Mouse (Mus musculus): ENCODE results near the gene BC025920. TPM values are rescaled to one million over a fixed set of nuclear protein-coding genes. Genes with fewer than 3 reads are reported as not detected.

BC025920 gene
- total and polyA plus RNA-seq, 3 experiments = 1.4 to 2.3 (median 1.6) TPM

- no peak overlapping the region for H3K9ac ChIP-seq (ENCODE audit: insufficient read depth, low read depth)
- dilution Hi-C loops (cut with MboI; ENCODE audit: extremely low pct_ligation_motif_present, extremely low pct_unique_long_range_greater_than_20kb, low sequenced_read_pairs) = no loop called here
- in situ Hi-C loops (cut with MboI; ENCODE audit: low pct_ligation_motif_present, low pct_unique_long_range_greater_than_20kb, low sequenced_read_pairs) = no loop called here
- DNase-seq (ENCODE audit: extremely low read depth) = no peak
- H3K4me2 ChIP-seq (ENCODE audit: insufficient read depth, low read depth, poor library complexity, severe bottlenecking) = no peak overlapping the region
- no peak overlapping the region for H3K4me3 ChIP-seq (replicated peaks in 1 of 3; ENCODE audit: low read depth in 2 of 3, low read length in 2 of 3, poor library complexity in 1 of 3)
- TF ChIP-seq MYC (IDR thresholded peaks at IDR 0.05; ENCODE audit: low read depth, low read length) = no peak
- TF ChIP-seq JUND (conservative IDR thresholded peaks at IDR 0.05; ENCODE audit: low read depth, low read length) = no peak
- no peak for TF ChIP-seq ZKSCAN1 (IDR thresholded peaks at IDR 0.05; ENCODE audit: borderline replicate concordance, low read depth, low read length)
- no peak for TF ChIP-seq GABPA (IDR thresholded peaks at IDR 0.05; ENCODE audit: insufficient replicate concordance, low read depth, low read length)
- no peak for TF ChIP-seq SIN3A (IDR thresholded peaks at IDR 0.05; ENCODE audit: low read length)
- TF ChIP-seq ZNF384 (IDR thresholded peaks at IDR 0.05; ENCODE audit: low read depth, low read length) = no peak
- no peak for TF ChIP-seq MAX (IDR thresholded peaks at IDR 0.05; ENCODE audit: low read length)
- TF ChIP-seq USF2 (conservative IDR thresholded peaks at IDR 0.05; ENCODE audit: low read depth, low read length) = no peak
- no peak for TF ChIP-seq MAZ (IDR thresholded peaks at IDR 0.05; ENCODE audit: low read depth, low read length)
- TF ChIP-seq POLR2A (IDR thresholded peaks at IDR 0.05; ENCODE audit: low read depth, low read length) = no peak
- no peak for TF ChIP-seq NRF1 (IDR thresholded peaks at IDR 0.05; ENCODE audit: low read depth, low read length)
- no peak for TF ChIP-seq TCF12 (IDR thresholded peaks at IDR 0.05; ENCODE audit: low read depth, low read length)
- no peak for TF ChIP-seq MXI1 (IDR thresholded peaks at IDR 0.05; ENCODE audit: low read depth, low read length)
- TF ChIP-seq POLR2AphosphoS2 (IDR thresholded peaks at IDR 0.05; ENCODE audit: low read depth, low read length) = no peak
- TF ChIP-seq RCOR1 (conservative IDR thresholded peaks at IDR 0.05; ENCODE audit: low read depth, low read length) = no peak
- TF ChIP-seq CHD1 (IDR thresholded peaks at IDR 0.05; ENCODE audit: low read depth, low read length) = no peak
- peaks cover 16 to 18% of the 10 kb centered on the region in 2 experiments for H3K4me1 ChIP-seq (ENCODE audit: control insufficient read depth in 1 of 2, insufficient read depth in 2 of 2)
- H3K36me3 ChIP-seq (replicated peaks in 1 of 2; ENCODE audit: control insufficient read depth in 1 of 2, insufficient read depth in 1 of 2, low read length in 1 of 2) = no peaks in the 10 kb centered on the region
- H3K79me2 ChIP-seq (replicated peaks; ENCODE audit: control insufficient read depth, extremely low read depth, insufficient read depth, poor library complexity, severe bottlenecking) = no peaks in the 10 kb centered on the region
- H3K27ac ChIP-seq (ENCODE audit: insufficient read depth, low read depth) = no peak overlapping the region
- H3K27me3 ChIP-seq (replicated peaks) = peaks cover 74% of the 10 kb centered on the region
- H3K9me3 ChIP-seq (replicated peaks; ENCODE audit: low read length) = no peaks in the 10 kb centered on the region
These were observed 7.2 kb upstream of the BC025920 start for GRCm38 (mm10) chr10:81598871-81599270.

- Histone ChIP-seq H3K9ac (ENCODE audit: insufficient read depth, low read depth) (no peak overlapping the region), H3K9me3 (replicated peaks; ENCODE audit: low read length) (no peaks in the 10 kb centered on the region), H3K36me3 (replicated peaks in 1 of 2; ENCODE audit: control insufficient read depth in 1 of 2, insufficient read depth in 1 of 2, low read length in 1 of 2) (no peaks in the 10 kb centered on the region), H3K4me3 (replicated peaks in 1 of 3; ENCODE audit: low read depth in 2 of 3, low read length in 2 of 3, poor library complexity in 1 of 3) (no peak overlapping the region), H3K27ac (ENCODE audit: insufficient read depth, low read depth) (no peak overlapping the region), H3K4me1 (ENCODE audit: control insufficient read depth in 1 of 2, insufficient read depth in 2 of 2) (peaks cover 20 to 26% of the 10 kb centered on the region in 2 experiments), H3K79me2 (replicated peaks; ENCODE audit: control insufficient read depth, extremely low read depth, insufficient read depth, poor library complexity, severe bottlenecking) (no peaks in the 10 kb centered on the region), H3K27me3 (replicated peaks) (peaks cover 71% of the 10 kb centered on the region), H3K4me2 (ENCODE audit: insufficient read depth, low read depth, poor library complexity, severe bottlenecking) (no peak overlapping the region)
- no peak for TF ChIP-seq UBTF (IDR thresholded peaks at IDR 0.05; ENCODE audit: low read depth, low read length)
- no peak for TF ChIP-seq GABPA (IDR thresholded peaks at IDR 0.05; ENCODE audit: insufficient replicate concordance, low read depth, low read length)
- TF ChIP-seq EP300 (IDR thresholded peaks at IDR 0.05; ENCODE audit: low read length) = no peak
- TF ChIP-seq MEF2A (IDR thresholded peaks at IDR 0.05; ENCODE audit: borderline replicate concordance, low read depth, low read length) = no peak
- TF ChIP-seq MXI1 (IDR thresholded peaks at IDR 0.05; ENCODE audit: low read depth, low read length) = no peak
- no peak for TF ChIP-seq KAT2A (IDR thresholded peaks at IDR 0.05; ENCODE audit: insufficient replicate concordance, low read length)
- no peak for TF ChIP-seq E2F4 (IDR thresholded peaks at IDR 0.05; ENCODE audit: insufficient replicate concordance, low read depth, low read length)
- TF ChIP-seq PAX5 (IDR thresholded peaks at IDR 0.05; ENCODE audit: low read length) = no peak
- TF ChIP-seq TCF12 (IDR thresholded peaks at IDR 0.05; ENCODE audit: low read depth, low read length) = no peak
- TF ChIP-seq MYC (IDR thresholded peaks at IDR 0.05; ENCODE audit: low read depth, low read length) = no peak
- no peak for TF ChIP-seq USF2 (conservative IDR thresholded peaks at IDR 0.05; ENCODE audit: low read depth, low read length)
- no peak for TF ChIP-seq BHLHE40 (IDR thresholded peaks at IDR 0.05; ENCODE audit: low read depth, low read length)
- TF ChIP-seq MAFK (IDR thresholded peaks at IDR 0.05; ENCODE audit: insufficient replicate concordance, low read length) = no peak
- in situ Hi-C loops (cut with MboI; ENCODE audit: low pct_ligation_motif_present, low pct_unique_long_range_greater_than_20kb, low sequenced_read_pairs) = loop anchor here (5.0 to 10.0 kb wide), 2 partner anchors 37 to 105 kb away; partner anchors contain the start of gene Ncln
- dilution Hi-C loops (cut with MboI; ENCODE audit: extremely low pct_ligation_motif_present, extremely low pct_unique_long_range_greater_than_20kb, low sequenced_read_pairs) = no loop called here
- no peak for DNase-seq (ENCODE audit: extremely low read depth)
These were observed 6.4 kb upstream of the BC025920 start for GRCm38 (mm10) chr10:81599630-81600029.

Measured in CH12.LX (cell line).